Mouse (Mus musculus) liver, embryonic 12.5 days (tissue): ENCODE data around the gene Mrfap1. TPM values are rescaled to one million over a fixed set of nuclear protein-coding genes. Genes with fewer than 3 reads are reported as not detected.
A peak's percentile ranks its signal among the peaks of the same experiment; 100 is the strongest.

Source experiments
- ATAC-seq: fragments of 200-750 bp; cut with Nextera tagmentation; 2 replicates; pipeline ENCODE4 v1.8.0; 2017; ENCODE audit warnings: moderate number of reproducible peaks, mild to moderate bottlenecking, moderate library complexity
- H3K27ac ChIP-seq: fragments of 300-500 bp; sonication (generic); 2 replicates; pipeline ENCODE4 v1.5.1; 2016; ENCODE audit warnings: mild to moderate bottlenecking
- H3K27me3 ChIP-seq: fragments of 300-500 bp; sonication (generic); replicated peaks from 2 replicates; pipeline ENCODE4 v1.6.1; 2016; ENCODE audit warnings: mild to moderate bottlenecking, moderate library complexity
- H3K36me3 ChIP-seq: fragments of 300-500 bp; sonication (generic); 2 replicates; pipeline ENCODE4 v1.6.1; 2016; ENCODE audit warnings: mild to moderate bottlenecking, moderate library complexity
- H3K4me1 ChIP-seq: fragments of 300-500 bp; sonication (generic); 2 replicates; pipeline ENCODE4 v1.6.1; 2016
- H3K4me2 ChIP-seq: fragments of 300-500 bp; sonication (generic); 2 replicates; pipeline ENCODE4 v1.6.1; 2016; ENCODE audit warnings: mild to moderate bottlenecking, moderate library complexity
- H3K4me3 ChIP-seq: fragments of 300-500 bp; sonication (generic); 2 replicates; pipeline ENCODE4 v1.5.1; 2016; ENCODE audit warnings: mild to moderate bottlenecking, moderate library complexity
- H3K9ac ChIP-seq: fragments of 300-500 bp; sonication (generic); 2 replicates; pipeline ENCODE4 v1.6.1; 2016; ENCODE audit warnings: mild to moderate bottlenecking, moderate library complexity
- H3K9me3 ChIP-seq: fragments of 300-500 bp; sonication (generic); replicated peaks from 2 replicates; pipeline ENCODE4 v1.6.1; 2016; ENCODE audit warnings: mild to moderate bottlenecking, moderate library complexity
- WGBS: fragments of 180-500 bp; shearing (Covaris S2); methylation state at CpG from one replicate; pipeline ENCODE4 v1.1.7; 2016; ENCODE audit not compliant: insufficient replicate concordance; 5-methylcytosine and 5-hydroxymethylcytosine counted together
- polyA plus RNA-seq: library from polyadenylated mRNA; unstranded; fragments of >200 nt; fragmentation: Nextera tagmentation; extraction: Ambion mirVana; gene quantifications from 2 replicates; pipeline ENCODE4 v1.2.1, GENCODE M21; 2016

The Mrfap1 gene
- polyA plus RNA-seq, 1 experiment from 2014 or later = 266 TPM

GRCm38 (mm10) chr5:36777186-36777585 is 19.4 kb downstream of the Mrfap1 start:
- Histone ChIP-seq H3K4me1 (peaks cover 16% of the 10 kb centered on the region), H3K4me3 (no peak overlapping the region), H3K4me2 (no peak overlapping the region), H3K27ac (no peak overlapping the region), H3K27me3 (peaks cover 19% of the 10 kb centered on the region), H3K9me3 (peaks cover 16% of the 10 kb centered on the region), H3K9ac (no peak overlapping the region), H3K36me3 (no peaks in the 10 kb centered on the region)
- no peak for ATAC-seq
- 17% methylated on average over 2 of the region's 2 CpGs for WGBS

GRCm38 (mm10) chr5:36776021-36776575 is 20.5 kb downstream of the Mrfap1 start:
- WGBS = 20% methylated on average over 9 of the region's 9 CpGs
- Histone ChIP-seq H3K4me3 (no peak overlapping the region), H3K9ac (no peak overlapping the region), H3K4me2 (no peak overlapping the region), H3K9me3 (peaks cover 16% of the 10 kb centered on the region), H3K36me3 (no peaks in the 10 kb centered on the region), H3K4me1 (peaks cover 16% of the 10 kb centered on the region), H3K27me3 (peaks cover 19% of the 10 kb centered on the region), H3K27ac (no peak overlapping the region)
- ATAC-seq = no peak

GRCm38 (mm10) chr5:36775317-36775716 is 21.3 kb downstream of the Mrfap1 start:
- Histone ChIP-seq H3K9ac (no peak overlapping the region), H3K4me3 (no peak overlapping the region), H3K27me3 (peaks cover 19% of the 10 kb centered on the region), H3K27ac (no peak overlapping the region), H3K36me3 (no peaks in the 10 kb centered on the region), H3K4me1 (peaks cover 16% of the 10 kb centered on the region), H3K9me3 (peaks cover 10% of the 10 kb centered on the region), H3K4me2 (no peak overlapping the region)
- WGBS = 70% methylated on average over 2 of the region's 2 CpGs
- ATAC-seq = no peak

- H3K9me3 ChIP-seq = no peaks in the 10 kb centered on the region
- no peaks in the 10 kb centered on the region for H3K36me3 ChIP-seq
- no peak overlapping the region for H3K4me2 ChIP-seq
- no peak overlapping the region for H3K9ac ChIP-seq
- H3K27me3 ChIP-seq = peaks cover 19% of the 10 kb centered on the region
- H3K4me3 ChIP-seq = no peak overlapping the region
- H3K4me1 ChIP-seq = peaks cover 16% of the 10 kb centered on the region
- no peak for ATAC-seq
- H3K27ac ChIP-seq = no peak overlapping the region
- WGBS = 74% methylated on average over 5 of the region's 5 CpGs
Observed at GRCm38 (mm10) chr5:36772586-36772985, 24.0 kb downstream of the Mrfap1 start.

GRCm38 (mm10) chr5:36769603-36770002 is 27.0 kb downstream of the Mrfap1 start:
- Histone ChIP-seq H3K4me2 (no peak overlapping the region), H3K36me3 (no peaks in the 10 kb centered on the region), H3K27ac (no peak overlapping the region), H3K9ac (no peak overlapping the region), H3K4me3 (no peak overlapping the region), H3K4me1 (peaks cover 5% of the 10 kb centered on the region; the same call in 1 of the 2 replicates), H3K27me3 (peaks cover 3% of the 10 kb centered on the region; the same call in 1 of the 2 replicates), H3K9me3 (no peaks in the 10 kb centered on the region)
- WGBS = 47% methylated on average over 3 of the region's 3 CpGs
- ATAC-seq = no peak

- no peaks in the 10 kb centered on the region for H3K9me3 ChIP-seq
- 20% methylated on average over 10 of the region's 10 CpGs for WGBS
- peaks cover 3% of the 10 kb centered on the region; the same call in 1 of the 2 replicates for H3K27me3 ChIP-seq
- no peaks in the 10 kb centered on the region for H3K36me3 ChIP-seq
- no peak overlapping the region for H3K4me3 ChIP-seq
- no peak overlapping the region for H3K9ac ChIP-seq
- no peaks in the 10 kb centered on the region for H3K4me1 ChIP-seq
- ATAC-seq = no peak
- no peak overlapping the region for H3K27ac ChIP-seq
- H3K4me2 ChIP-seq = no peak overlapping the region
Observed at GRCm38 (mm10) chr5:36766958-36767703, 29.4 kb downstream of the Mrfap1 start.

GRCm38 (mm10) chr5:36759848-36760247 is 36.7 kb downstream of the Mrfap1 start:
- no peak for ATAC-seq
- H3K4me3 ChIP-seq = no peak overlapping the region
- H3K27ac ChIP-seq = no peak overlapping the region
- H3K4me1 ChIP-seq = no peaks in the 10 kb centered on the region
- 63% methylated on average over 4 of the region's 4 CpGs for WGBS
- peaks cover 6% of the 10 kb centered on the region; the same call in 1 of the 2 replicates for H3K27me3 ChIP-seq
- H3K9me3 ChIP-seq = no peaks in the 10 kb centered on the region
- no peak overlapping the region for H3K9ac ChIP-seq
- no peaks in the 10 kb centered on the region for H3K36me3 ChIP-seq
- H3K4me2 ChIP-seq = no peak overlapping the region

GRCm38 (mm10) chr5:36757033-36757432 is 39.5 kb downstream of the Mrfap1 start:
- no peaks in the 10 kb centered on the region for H3K4me1 ChIP-seq
- no peak overlapping the region for H3K4me2 ChIP-seq
- no peaks in the 10 kb centered on the region for H3K9me3 ChIP-seq
- H3K36me3 ChIP-seq = no peaks in the 10 kb centered on the region
- WGBS = 63% methylated on average over 5 of the region's 5 CpGs
- H3K27me3 ChIP-seq = peaks cover 6% of the 10 kb centered on the region
- H3K4me3 ChIP-seq = no peak overlapping the region
- H3K27ac ChIP-seq = no peak overlapping the region
- no peak overlapping the region for H3K9ac ChIP-seq
- ATAC-seq = no peak

GRCm38 (mm10) chr5:36750119-36751078 is 46.2 kb downstream of the Mrfap1 start:
- peaks cover 8% of the 10 kb centered on the region; the same call in 1 of the 2 replicates for H3K27me3 ChIP-seq
- no peak overlapping the region for H3K4me2 ChIP-seq
- H3K4me3 ChIP-seq = no peak overlapping the region
- 61% methylated on average over 9 of the region's 9 CpGs for WGBS
- H3K36me3 ChIP-seq = peaks cover 5% of the 10 kb centered on the region; the same call in 1 of the 2 replicates
- no peaks in the 10 kb centered on the region for H3K9me3 ChIP-seq
- ATAC-seq = no peak
- no peak overlapping the region for H3K27ac ChIP-seq
- H3K9ac ChIP-seq = no peak overlapping the region
- peaks cover 25% of the 10 kb centered on the region for H3K4me1 ChIP-seq

GRCm38 (mm10) chr5:36748536-36749061 is 48.0 kb downstream of the Mrfap1 start, which contains the start of gene Bloc1s4:
Bloc1s4 (minus strand) TSS chr5:36748650.
- 3% methylated on average over 31 of the region's 31 CpGs for WGBS

GRCm38 (mm10) chr5:36747794-36748535 is 48.6 kb downstream of the Mrfap1 start:
- peaks cover 5% of the 10 kb centered on the region; the same call in 1 of the 2 replicates for H3K36me3 ChIP-seq
- peaks cover 25% of the 10 kb centered on the region for H3K4me1 ChIP-seq
- H3K27ac ChIP-seq = peak overlapping the region; percentile 73
- 1% methylated on average over 75 of the region's 76 CpGs for WGBS
- H3K9me3 ChIP-seq = no peaks in the 10 kb centered on the region
- H3K9ac ChIP-seq = peak overlapping the region; percentile 88
- peak overlapping the region; percentile 95 for H3K4me2 ChIP-seq
- H3K4me3 ChIP-seq = peak overlapping the region; percentile 97
- H3K27me3 ChIP-seq = peaks cover 8% of the 10 kb centered on the region; the same call in 1 of the 2 replicates
- peak; percentile 77 for ATAC-seq

More at GRCm38 (mm10) chr5:36748536-36749061, 48.0 kb downstream of the Mrfap1 start, which contains the start of gene Bloc1s4:
- Histone ChIP-seq H3K9ac (peak within 1 kb of the TSS; percentile 88), H3K9me3 (no peaks in the 10 kb centered on the region), H3K4me1 (peaks cover 25% of the 10 kb centered on the region), H3K27me3 (peaks cover 8% of the 10 kb centered on the region; the same call in 1 of the 2 replicates), H3K4me2 (peak within 1 kb of the TSS; percentile 95), H3K27ac (peak within 1 kb of the TSS; percentile 73), H3K36me3 (peaks cover 5% of the 10 kb centered on the region; the same call in 1 of the 2 replicates), H3K4me3 (peak within 1 kb of the TSS; percentile 97)
- ATAC-seq = peak; percentile 87
